Mouse (Mus musculus) right cerebral cortex, postnatal 10 days (tissue): ENCODE measurements at regions not wholly inside any gene's neighbourhood (a gene's known extent, or its start where the extent isn't known, plus 50 kb on each side); places are given as distances from the start of the nearest gene placed in this dataset.

Experiments used
- DNase-seq, 2 experiments: peaks; one replicate each; pipeline ENCODE4 v3.0.0; 2021; ENCODE audit warnings: low spot score in 2 of 2

DNA sequence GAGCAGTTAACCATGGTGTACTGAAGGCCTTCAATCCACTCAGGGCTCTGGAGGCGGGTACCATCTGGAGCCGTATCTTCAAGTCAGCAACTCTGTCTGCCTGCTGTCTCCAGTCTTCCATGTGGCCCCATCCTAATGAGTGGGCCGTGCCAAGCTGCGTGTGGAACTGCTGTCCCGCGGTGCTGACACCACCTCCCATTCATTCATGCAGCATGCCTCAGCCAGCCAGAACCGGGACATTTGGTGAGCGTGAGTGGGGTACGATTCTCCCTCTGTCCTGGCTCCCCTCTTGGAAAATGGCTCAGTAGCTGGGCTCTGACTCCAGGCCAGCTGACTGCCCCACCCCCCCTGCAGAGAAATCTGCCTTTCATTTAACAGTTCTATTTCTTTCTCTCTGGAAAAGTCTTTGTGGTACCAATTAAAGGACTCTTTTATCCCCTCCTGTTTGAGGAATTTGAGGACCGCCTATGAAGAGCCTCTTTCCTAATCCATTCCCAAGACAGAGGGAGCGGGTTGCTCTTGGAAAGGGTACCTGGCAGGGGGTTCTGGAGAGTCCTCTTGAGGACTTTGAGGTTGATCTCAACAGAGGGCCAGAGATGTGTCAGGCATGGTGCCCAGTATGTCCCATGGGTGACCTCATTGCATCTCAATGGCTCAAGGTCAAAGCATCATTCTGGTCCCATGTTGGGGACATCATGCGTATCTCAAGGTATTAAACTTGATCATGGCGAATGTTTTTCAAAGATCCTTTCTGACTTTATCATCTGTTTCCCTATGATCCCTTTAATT lies 55.5 kb upstream of the Brd7 start:
- peak; percentile 78 to 84 for DNase-seq

DNA sequence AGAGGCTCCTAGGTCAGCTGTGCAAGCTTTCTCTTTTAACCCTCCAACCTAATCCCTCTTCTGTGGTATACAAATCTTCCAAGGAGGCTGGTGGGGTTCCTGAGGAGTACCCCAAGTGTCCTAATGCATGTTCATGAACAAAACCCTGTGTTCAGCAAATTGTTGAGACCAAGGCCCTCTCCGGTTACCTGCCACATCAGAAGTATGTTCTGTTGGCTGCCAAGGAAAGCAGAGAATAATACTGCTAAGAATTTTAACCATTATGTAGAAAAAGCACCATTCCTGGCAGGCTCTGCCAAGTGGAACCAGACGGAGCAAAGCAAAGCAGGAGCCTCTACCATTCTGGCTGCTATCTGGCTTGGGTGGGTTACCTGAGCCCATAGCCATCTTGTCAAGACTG lies 61.3 kb upstream of the Brd7 start:
- no peak for DNase-seq

DNA sequence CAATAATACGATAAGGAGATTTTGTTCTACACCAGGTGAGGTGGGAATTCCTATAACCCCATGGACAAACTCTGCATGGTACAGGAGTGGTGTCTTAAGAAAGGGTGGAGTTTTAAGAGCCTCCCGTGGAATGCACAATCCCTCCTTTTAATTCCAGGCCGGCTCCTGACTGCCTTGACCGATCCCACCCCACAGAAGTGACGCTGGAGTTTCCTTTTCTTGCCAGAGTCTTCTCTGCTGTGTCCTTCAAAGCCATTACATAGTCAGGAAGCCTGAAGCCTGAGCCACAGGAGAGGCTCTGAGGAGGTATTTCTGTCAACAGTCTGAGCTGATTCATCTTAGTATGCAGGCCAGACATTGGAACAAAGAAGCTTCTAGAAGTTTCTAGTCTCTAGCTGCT lies 66.6 kb upstream of the Brd7 start:
- no peak for DNase-seq

DNA sequence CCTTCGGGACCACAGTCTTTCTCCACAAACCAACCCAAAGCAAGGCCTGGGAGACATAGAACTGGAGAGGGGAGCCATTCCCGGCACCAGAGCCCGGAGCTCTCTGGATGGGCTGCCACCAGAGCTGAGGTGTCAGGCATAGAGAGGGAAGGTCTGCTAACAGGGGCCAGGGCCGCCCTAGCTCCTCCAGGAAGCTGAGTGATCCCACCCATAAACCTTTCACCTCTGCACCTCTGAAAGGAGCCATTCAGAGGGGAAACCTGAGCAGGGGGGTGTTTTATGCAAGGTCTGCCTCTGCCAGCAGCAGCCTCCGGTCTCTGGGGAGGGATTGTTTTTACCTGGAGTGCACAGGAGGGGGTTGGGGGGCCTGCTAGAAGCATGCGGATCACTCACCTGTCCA lies 69.4 kb upstream of the Brd7 start:
- no peak for DNase-seq

DNA sequence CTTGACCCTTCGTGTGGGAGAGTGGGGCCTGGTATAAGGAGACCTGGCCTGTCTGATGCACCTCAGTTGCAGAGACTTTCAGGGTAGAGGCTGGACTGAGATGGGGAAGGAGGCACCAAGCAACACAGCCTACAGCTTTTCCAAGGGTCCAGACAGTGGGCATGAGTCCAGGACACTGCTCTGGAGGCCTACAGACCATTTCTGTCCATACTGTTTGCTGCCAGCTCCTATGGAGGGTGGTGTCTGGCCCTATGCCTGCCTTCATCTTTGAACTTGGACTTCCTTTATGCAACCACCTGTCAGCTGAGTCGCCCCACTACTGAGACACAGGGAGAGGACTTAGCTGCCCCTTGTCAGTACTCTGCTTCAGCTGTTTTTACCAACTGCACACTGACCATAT lies 73.7 kb upstream of the Brd7 start:
- no peak for DNase-seq

DNA sequence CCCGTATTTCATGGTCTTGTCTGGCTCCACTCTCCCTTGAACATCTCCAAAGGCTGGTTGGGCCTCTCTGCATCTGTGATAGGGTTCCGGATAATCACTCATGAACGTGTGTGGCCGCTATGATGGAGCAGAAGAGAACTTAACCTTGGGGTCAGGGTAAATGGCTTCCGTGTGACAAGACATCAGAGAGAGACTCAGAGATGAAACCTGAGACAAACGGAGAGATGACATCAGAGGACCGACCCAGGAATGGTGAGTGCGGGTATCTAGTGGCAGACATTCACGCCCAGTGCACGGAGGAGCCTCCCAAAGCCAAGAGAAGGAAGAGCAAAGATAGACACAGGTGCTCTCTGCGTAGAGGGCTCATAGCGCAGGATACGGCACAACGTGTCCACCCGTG lies 78.2 kb upstream of the Brd7 start:
- no peak for DNase-seq

DNA sequence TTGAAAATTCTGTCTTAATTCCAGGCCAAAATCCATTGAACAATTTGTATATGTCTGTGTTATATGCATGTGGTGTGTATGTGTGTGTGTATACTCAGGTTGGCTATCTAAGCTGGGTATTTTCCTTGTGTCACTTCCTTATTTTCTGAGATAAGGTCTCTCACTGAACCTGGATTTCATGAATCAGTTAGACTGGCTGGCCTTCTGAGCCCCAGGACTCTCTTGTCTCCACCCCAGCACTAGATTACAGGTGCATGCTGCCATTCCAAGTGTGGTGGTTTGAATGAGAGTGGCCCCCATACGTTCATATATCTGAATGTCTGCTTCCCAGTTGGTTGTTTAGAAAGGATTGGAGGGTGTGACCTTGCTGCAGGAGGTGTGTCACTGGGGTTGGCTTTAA lies 77.8 kb upstream of the Nkd1 start:
- DNase-seq, result no peak

DNA sequence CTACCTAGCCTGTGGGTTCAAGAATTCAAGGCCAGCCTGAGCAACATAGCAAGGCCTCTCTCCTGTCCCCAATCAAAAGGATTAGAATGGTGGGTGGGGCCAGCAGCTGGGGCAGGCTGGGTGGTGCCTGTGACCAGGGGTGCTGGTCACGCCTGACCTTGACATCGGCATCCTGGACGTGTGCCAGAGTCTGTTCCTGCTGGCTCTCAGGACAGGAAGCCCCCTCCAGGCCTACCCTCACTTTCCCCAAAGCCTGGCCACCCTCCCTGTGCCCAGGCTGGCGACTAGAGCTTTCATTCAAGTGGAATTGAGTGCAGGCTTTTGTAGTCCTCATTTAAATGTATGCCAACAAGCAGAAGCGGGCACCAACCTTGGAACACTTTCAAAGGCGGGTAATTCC lies 73.7 kb upstream of the Nkd1 start:
- peak; percentile 72 to 79 for DNase-seq

DNA sequence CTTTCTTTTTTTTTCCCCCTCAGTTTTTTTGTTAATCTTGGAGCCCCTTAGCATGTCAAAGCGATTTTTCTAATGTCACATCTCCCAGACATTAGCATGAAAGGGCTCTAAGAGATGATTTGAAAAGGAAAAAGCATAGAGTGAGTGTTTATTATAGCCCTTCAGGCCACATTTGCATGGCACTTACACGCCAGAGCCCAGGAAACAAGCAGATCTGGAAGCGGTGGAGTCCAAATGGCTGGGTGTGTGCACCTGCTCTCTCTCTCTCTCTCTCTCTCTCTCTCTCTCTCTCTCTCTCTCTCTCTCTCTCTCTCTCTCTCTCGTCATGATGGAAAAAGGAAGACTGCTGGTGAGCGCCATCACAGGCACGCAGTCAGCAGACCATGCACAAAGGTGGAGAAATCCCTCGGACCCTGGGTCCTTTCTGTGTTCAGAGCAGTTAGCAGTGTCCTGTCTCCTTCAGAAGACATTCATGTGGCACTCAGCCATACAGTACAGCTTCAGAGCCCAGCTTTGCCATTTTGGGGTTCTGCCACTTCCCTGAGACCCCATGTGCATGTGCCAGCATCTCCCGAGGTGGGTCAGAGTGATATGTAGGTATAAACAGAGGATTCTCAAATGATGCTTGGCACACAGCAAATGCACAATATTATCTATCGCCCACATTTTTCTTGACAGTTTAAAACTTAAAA lies 73.2 kb upstream of the Nkd1 start:
- no peak for DNase-seq

DNA sequence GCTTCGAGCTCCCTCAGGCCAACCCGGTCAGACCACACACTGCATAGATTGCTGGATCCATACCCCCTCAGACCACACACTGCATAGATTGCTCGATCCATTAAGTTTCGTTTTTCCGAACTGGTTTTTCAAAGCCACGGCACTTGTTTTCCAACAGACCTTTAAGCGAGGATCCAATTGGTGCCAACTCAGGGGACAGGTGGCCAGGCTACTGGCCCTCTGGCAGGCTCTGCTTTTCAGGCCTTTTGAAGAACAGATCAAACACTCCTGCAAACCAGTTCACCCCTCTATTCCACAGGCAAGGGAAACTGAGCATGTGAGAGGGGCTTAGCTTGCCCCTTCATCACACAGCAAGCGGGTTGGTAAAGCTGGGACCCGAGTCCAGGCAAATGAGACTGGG lies 72.2 kb upstream of the Nkd1 start:
- DNase-seq, result no peak

DNA sequence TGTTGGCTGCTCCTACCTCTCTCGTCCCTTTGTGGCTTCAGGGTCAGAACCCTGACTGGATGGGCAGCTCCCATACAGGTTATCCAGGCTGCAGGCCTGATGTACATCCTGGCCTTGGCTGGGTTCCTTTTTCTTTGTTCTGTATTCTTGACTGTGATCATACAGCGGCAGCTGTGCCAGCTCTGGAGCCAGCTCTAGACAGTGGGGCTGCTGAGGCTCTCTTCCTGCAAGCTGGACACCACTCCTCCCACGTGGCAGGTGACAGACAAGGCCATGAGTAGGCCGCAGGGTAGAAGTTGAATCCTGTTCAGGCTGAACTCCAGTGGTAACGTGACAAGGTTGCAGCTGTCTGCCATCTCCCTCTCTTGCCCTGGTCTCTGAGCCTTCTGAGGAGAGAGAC lies 71.6 kb upstream of the Nkd1 start:
- no peak for DNase-seq

DNA sequence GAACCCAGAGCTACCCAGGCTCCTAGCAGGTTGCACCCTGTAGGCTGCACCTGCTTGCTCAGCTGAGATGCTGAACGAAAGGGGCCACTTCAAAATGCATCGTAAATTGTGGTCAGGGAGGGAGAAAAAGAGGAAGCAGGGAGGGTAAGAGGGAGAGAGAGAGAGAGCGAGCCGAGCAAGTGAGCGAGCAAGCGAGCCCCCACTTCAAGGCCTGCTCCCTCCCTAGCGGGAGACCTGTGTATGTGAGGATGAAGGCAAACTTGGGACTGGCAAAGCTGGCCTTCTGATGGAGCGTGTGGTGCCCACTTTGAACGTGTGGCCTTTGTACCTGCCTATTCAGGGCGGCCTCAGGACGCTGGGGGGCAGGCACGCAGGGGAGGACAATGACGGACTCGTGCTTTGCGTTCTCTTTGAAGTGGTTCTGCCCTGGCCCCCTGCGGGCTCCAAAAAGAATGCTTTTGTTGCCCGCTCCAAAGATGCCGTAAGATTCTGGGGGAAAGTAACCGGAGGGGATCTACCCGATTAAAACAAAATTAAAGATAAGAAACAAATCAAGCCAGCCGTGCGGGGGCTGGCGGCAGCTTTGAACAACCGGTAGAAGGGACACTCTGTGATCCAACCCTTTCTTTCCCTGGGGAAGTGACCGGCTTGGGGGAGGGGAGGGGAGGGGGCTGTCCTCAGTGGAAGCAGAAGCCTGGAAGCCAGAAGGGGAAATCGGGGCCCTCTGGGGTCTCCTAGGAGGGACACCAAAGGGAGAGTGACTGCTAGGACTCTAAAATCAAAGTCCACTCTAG lies 70.1 kb upstream of the Nkd1 start:
- DNase-seq, result no peak

DNA sequence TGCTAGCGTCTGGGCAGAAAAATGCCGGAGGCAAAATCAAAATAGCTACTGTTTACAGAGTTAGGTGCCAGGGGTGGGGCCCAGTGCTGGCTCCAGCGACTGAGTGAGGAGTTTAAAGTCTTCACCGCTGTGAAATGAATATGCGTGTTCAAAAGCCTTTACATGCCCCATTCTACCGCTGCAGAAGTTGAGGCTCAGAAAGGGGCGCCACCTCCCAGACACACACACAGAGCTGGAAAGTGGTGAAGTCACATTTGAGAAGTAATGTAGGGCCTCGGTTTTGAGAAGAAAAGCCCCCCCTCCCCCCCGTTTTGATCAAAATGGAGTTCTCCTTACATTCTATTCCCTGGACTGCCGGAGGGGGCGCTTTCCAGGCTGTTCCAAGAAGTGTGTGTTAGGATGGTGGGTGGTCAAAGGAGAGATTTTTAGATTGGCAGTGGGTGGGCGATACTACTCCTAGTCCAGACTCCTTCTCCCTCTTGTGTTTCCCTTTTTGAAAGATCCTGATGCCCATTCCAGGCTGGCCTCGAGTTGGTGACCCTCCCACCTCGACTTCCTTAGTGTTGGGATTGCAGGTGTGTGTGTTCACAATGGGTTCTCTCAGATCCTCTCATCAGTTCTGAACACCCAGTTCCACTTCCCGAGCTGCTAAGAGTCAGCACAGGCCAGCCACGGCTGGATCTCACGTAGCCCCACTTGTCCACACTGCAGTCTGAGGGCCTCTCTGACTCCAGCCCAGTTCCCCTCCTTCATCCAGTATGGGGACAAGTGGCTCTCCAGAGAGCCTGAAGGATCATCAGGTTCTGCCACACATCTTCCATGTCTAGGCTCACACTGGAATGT lies 69.3 kb upstream of the Nkd1 start:
- DNase-seq, result no peak

DNA sequence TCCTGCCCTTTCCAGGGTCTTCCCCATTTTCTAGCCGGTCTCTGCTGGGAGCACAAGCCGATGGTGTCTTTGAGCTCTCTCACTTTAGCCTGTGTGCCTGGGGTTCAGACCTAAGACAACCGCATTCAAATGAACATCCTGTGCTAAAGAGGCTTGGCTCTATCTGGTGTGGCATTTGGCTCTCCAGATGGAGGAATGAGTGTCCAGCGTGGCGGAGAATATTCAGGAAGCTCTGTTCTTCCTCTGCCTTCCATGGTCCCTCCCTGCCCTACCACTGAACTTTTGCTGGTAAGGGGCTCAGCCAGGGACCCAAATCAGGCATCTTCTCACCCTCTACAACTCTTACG lies 68.7 kb upstream of the Nkd1 start:
- no peak for DNase-seq

DNA sequence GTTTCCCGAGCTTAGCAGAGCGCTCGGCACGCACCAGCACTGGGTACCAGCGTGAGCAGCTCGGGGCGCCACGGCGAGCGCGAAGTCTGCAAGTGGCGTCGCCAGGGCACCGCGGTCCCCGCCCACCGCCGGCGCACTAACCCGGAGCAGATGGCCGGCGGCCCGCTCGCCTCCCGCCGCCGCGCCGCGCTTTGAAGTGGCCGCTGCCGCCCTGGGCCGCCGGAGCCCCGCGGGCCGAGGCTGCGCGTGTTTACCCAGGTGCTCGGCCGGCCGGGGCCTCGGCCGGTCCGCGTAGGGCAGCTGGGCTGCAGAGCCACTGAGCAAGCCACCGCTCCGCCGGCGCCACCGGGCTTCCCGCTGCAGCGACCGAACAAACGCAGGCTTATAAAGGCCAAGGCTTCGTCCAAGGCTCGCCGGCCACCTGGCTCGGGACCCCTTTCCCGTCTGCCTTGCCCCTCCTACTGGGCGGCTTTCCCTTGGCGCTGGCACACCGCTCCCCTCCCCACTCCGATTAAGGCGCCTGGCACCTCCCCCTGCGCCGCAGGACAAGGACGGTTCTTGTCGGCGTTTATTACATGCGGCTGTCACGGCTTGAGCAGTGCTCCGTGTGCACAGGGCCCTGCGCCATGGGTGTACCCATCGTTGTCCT lies 67.0 kb upstream of the Nkd1 start:
- DNase-seq, result peak; percentile 72 to 74

DNA sequence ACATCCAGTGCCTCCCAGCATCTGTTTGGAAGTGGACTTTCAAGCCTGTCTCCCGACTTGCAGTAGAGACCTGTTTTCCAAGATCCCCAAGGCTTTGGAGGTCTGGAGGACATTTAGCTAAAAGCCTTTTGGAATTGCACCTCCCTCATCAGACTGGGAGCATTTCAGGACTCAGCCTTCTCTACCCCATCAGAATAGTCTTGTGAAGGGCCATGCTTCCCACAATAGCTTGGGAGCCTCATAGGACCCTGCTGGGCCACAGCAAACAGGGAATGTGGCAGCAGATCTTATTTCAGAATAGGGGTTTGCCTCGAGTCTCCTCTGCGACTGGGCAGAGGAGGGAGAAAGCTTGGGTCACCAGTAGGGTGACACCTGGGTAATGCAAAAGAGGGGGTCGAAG lies 66.2 kb upstream of the Nkd1 start:
- no peak for DNase-seq

DNA sequence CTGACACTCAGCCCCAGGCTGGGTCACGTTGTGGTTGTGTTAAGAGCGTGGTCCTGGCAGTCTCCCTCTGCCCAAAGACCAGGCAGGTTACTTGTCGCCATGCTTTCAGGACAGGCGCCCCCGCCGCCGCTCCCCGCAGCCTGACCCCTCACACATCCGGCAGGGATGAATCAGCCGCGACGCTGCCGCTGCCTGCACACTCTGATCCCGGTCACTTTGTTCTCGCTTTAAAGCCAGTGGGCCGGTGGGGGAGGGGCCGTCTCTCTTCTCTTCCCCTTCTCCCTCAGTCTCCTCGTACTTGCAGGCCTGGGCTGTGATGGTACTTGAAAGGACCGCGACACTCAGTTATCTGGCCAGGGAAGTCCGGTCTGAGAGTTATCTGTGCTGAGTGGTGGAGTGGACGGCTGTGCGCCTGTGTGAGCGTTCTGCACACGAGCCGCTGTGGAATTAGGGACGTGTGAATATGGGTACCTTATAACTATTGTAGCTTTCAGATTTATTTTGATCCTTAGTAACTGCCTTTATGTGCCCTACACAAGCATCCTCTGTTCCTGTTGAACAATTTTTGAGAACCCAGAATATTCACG lies 65.6 kb upstream of the Nkd1 start:
- peak in 1 of 2 experiments; percentile 46 for DNase-seq

DNA sequence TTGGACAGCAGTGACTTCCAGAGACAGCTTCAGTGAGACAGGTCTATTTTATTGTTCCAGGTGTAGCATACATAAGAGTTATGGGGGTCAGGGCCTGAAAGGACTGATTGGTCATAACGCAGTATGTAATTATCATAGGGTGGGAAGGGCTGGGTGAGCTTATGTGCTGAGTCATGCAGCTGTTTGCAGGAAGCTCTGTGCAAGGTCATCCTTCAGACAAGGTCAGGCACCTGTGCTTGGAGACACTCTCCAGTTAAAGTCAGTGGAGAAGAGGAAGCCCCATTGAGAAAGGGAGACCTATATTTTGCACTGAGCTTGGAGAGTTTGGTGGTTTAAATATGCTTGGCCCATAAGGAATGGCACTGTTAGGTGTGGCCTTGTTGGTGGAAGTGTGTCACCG lies 62.0 kb upstream of the Nkd1 start:
- DNase-seq, result no peak

DNA sequence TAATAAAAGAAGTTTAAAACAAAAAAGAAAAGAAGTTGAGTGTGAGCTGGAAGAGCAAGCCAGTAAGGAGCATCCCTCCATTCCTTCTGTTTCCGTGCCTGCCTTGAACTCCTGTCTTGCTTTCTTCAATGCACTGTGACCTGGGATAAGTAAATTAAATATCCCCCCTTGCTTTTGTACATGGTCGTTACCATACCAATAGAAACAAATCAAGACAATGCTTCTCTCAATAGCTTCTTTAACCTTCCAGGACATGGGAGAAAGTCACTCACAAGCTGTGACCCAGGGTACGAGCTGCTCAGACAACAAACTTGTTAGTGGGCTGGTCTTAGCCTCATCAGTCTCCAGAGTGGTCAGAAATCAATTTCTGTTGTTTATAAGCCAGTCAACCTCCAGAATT lies 53.4 kb upstream of the Nkd1 start:
- no peak for DNase-seq

DNA sequence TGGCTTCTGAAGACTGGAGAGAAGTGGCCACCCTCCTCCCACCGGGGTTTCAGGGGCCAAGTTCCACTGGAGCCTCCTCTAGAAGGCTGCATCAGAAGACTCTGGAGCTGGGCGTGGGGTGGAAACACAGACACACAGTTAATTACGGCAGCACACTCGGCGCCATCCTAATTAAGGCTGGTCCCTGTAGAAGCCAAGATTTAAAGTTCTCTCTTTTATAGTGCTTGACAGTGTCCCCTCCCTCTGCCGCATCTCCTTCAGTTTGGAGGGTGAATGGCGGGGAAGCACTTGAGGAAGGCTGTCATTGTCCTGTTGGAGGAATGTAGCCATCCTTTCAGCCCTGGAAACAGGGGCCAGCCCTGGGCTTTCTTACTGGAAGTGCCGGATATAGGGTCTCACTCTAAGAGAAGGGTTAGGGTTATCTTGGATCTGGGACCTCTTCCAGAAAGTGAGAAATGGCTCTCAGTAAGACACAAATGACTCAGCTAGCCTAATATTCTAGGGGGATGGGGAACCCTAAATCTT lies 50.2 kb upstream of the Nkd1 start:
- no peak for DNase-seq
